Mouse (Mus musculus): ENCODE results near the gene Ccdc160. TPM values are rescaled to one million over a fixed set of nuclear protein-coding genes. Genes with fewer than 3 reads are reported as not detected.

Gene Ccdc160
- polyA plus RNA-seq, 1 experiment from 2014 or later: 3.6 TPM

MicroRNAs within 50 kb of the gene (microRNA counts, 519-probe panel; counts per million panel counts)
- microRNA mmu-miR-106a+mmu-miR-17 (4,156 counts per million, percentile 97 among the panel's probes with 10 or more counts), microRNA mmu-miR-18b (1,055 counts per million, percentile 4 among the panel's probes with 10 or more counts), microRNA mmu-miR-363 (865 counts per million, percentile 3 among the panel's probes with 10 or more counts)

Small RNAs within 50 kb of the gene (microRNA-seq; reads per million reads assigned to microRNA genes)
- gene Mir106a (733 reads per million, percentile 73 among the genes with 10 or more reads in this experiment), gene Mir18b (33.5 reads per million, percentile 41 among the genes with 10 or more reads in this experiment), gene Mir19b-2 (7.8 reads per million, percentile 26 among the genes with 10 or more reads in this experiment), gene Mir20b (462 reads per million, percentile 70 among the genes with 10 or more reads in this experiment), gene Mir363 (390 reads per million, percentile 68 among the genes with 10 or more reads in this experiment), gene Mir92-2 (219 reads per million, percentile 61 among the genes with 10 or more reads in this experiment)

Other genes with a start within 250 kb of the Ccdc160 start
- 436 and 445 TPM in 2 replicates for gene Gpc3, start 177.2 kb upstream of the Ccdc160 start, polyA plus RNA-seq (2015; fragmentation: Nextera tagmentation; extraction: Ambion mirVana)
- gene Phf6, start 121.1 kb downstream of the Ccdc160 start, polyA plus RNA-seq (2015; fragmentation: Nextera tagmentation; extraction: Ambion mirVana): 40.4 and 42.0 TPM in 2 replicates
- gene Hprt, start 196.9 kb downstream of the Ccdc160 start, polyA plus RNA-seq (2015; fragmentation: Nextera tagmentation; extraction: Ambion mirVana): 174 and 176 TPM in 2 replicates

Data from lung, embryonic 15.5 days (tissue).